Mouse (Mus musculus): ENCODE data around the gene Itpr2. TPM values are rescaled to one million over a fixed set of nuclear protein-coding genes. Genes with fewer than 3 reads are reported as not detected.

Itpr2 gene
- total RNA-seq, 2 experiments from 2014 or later: 7.9 to 9.6 TPM

DNA sequence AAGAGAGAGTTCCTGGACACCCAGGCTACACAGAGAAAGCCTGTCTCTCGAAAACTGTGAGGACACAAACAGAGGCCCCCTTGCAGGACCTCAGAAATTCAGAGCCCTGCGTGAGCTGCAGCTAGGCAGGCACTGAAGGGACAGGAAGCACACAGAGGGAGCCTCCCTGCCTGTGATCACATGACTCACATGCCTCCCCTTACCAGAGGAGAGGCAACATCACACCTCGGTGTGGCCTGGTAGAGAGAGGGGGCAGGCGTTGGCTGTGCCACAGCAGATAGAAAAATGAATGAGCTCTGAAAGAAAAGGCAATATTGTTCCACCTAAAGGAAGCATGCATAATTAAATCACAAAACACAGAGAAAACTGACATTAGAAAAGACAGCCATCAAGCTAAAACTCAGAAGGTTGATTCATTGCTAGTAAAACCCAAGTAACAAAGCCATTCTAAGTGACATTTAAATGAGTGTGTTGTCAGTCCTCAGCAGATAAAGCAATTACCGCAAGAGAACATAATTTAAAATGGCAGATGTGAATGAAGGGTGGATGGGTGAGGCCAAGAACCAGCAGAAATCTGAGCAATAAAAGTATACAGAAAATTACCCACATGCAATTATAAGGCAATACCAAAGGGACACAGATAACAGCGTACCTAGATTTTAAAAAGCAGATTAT, 114.8 kb downstream of the Itpr2 start:
- intact Hi-C loops (cut with DNase I): no loop called here
- no peak for DNase-seq

DNA sequence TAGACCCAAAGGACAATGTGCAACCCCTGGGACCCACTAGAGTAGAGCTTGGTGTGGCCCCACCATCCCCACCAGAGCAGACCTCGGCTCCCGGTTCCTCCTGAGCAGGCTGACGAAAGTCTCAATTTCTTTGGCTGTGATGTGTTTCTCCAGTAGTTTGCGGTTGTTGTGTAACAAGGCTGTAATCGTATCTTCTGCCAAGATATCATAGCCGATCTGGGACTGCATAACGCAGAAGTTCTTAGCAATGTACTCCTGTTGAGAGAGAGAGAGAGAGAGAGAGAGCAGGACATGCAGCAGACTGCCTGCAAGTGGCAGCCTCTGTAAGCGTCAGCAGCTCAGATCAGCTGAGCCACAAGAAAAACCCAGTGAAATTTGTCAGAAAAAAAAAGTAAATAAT, 122.8 kb downstream of the Itpr2 start:
- intact Hi-C loops (cut with DNase I): no loop called here
- DNase-seq: no peak

DNA sequence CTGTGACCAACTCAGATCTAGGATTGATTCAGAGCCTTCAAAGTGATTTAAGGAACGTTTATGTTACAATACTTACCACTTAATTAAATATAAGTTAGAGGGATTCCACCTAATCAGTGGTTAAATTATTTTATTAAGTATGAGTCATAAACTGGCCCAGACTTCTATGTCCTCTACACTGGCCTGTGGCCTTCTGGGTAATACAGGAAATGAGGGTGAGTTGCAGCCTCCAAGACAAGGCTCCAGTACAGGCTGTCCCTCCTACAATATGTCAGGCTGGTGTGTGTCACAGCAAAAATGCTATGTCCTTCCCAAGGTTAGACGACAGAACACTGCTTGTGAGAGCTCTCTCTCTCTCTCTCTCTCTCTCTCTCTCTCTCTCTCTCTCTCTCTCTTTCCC, 130.5 kb downstream of the Itpr2 start:
- no peak for DNase-seq
- intact Hi-C loops (cut with DNase I): no loop called here

DNA sequence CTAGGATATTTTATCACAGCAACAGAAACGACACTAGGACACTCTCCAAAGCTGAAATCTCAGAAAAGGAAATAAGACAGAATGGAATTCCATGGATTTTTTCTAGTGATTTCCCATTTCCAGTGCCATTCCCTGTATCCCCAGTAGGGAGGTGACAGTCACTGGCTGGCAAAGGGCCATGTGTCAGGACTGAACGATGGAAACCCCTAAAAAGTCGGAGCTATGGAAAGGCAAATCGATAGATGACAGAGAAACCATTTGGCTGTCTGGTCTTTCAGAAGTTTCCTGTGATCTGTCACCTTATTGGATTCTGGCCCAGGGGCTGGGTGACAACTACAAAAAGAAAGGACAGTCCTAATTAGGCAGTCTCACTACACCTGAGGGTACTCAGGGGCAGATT, 135.8 kb downstream of the Itpr2 start:
- DNase-seq: no peak
- intact Hi-C loops (cut with DNase I): no loop called here

DNA sequence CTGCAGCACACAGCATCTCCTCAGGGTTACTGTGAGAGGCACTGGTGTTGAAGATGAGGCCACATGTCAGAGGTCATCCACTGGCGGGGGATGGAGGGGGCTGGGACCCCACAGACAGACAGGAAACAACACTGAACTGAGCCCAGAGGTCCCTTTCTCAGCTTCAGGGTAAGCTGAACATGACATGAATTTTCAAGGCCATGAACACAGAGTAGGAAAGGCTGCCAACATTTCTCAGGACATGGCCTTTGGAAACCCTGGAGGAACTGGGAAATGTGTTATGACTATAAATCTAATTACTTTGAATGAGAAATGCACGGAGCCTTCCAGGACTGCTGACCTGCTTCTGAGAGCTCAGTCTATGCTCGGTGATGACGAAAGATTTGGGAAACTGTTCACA, 144.1 kb downstream of the Itpr2 start:
- intact Hi-C loops (cut with DNase I): no loop called here
- DNase-seq: peak in 1 of 2 experiments; percentile 18

DNA sequence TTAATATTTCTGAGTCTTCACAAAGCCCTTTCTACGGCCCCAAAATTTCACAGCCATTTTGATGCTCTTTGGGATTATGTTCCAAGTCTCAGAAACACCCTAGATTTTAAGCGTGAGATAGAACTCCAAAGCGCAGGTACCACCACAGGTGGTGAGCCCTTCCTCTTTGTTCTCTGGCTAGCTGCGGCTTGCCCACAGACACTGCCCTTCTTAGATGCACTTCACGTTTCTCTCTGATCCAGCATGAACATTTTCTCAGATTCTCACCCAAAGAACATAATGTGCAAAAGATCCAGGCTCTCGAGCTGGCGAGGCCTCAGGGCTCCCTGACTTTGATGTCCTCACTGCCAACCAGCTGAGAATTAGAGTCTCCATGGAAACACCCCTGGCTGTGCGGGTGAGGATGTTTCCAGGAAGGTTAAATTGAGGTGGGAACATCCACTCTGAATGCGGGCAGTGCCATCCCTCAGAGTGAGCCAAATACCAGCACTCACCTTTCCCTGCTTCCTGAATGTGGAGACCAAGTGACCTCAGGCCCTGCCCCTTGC, 149.7 kb downstream of the Itpr2 start:
- no peak for DNase-seq
- intact Hi-C loops (cut with DNase I): no loop called here

DNA sequence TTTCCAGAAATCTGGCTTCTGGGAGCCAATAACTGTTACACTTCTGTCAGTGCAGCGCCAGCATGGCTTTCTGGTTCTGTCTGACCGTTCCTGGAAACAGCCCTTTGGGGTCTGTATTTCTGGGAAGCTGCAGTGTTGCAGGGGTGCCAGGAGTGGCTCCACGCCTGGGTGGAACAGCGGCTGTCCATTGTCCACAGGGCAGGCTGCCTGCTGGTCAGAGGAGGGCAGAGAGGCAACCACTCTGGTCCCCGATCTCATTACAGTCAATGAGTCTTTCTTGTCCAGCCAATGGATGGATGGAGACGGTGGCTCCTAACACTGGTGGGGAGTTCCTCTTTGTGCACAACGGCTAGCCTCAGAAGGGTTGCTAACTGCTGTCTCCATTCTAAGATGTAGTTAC, 150.2 kb downstream of the Itpr2 start:
- intact Hi-C loops (cut with DNase I): no loop called here
- DNase-seq: no peak

DNA sequence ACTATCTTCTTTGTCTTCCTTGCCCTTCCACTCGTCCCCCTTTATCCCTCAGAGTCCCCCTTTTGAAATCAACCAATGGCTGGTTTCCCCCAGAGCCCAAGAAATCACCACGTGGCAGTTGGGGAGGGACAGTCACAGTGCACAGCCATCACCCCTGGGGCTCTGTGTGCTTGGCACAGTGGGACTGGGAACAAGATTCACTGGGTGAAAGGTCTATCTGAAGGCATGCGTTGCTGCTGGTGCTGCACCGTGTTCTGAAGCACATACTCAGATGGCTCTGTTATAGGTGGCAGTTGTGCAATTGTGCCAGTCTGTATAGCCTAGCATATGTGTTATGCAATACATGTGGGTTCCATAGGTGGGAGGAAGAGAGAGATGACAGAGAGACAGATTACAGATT, 154.5 kb downstream of the Itpr2 start:
- intact Hi-C loops (cut with DNase I): no loop called here
- no peak for DNase-seq

DNA sequence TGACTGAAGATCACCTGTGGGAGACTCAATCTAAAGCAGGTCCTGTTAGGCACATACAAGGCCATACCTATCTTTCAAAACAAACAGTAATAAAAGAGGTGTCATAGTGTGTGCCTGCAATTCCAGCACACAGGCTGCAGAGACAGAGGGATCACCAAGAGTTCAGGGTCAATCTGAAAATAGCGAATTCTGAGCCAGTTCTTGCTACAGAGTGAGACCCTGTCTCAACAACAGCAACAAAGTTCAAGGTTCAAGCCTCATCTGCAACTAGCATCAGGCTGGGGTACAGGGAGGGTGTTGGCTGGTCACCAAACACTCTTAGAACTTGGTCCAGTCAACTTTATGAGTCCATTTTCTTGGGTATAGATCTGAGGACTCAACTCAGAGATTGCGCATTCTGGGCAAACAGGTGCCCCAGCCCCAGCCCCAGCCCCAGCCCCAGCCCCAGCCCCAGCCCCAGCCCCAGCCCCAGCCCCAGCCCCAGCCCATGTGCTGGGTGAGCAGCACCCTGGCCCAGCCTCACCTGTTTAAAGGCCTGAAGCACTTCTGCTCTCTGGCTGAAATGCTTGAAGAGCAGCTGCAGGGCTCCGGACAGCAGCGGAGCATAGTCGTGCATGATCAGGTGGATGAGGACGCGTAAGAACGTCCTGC, 155.4 kb downstream of the Itpr2 start:
- DNase-seq: no peak
- intact Hi-C loops (cut with DNase I): no loop called here

DNA sequence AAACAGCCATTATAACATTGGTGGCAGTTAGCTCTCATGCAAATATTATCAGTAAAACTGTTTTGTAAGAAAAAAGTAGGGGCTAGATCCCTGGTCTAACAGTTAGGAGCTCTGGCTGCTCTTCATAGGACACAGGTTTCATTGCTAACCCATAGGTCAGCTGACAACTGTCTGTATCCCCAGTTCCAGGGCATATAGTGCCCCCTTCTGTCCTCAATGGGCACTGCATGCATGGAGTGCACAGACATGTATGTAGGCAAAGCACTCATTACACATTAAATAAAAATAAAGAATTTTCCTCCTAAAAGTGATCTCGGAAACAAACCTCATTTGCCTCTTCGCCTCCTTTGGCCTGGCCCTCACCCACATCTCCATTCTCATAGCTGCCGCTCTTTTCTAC, 157.3 kb downstream of the Itpr2 start:
- intact Hi-C loops (cut with DNase I): loop anchor here (5.0 kb wide), 2 partner anchors 57 to 517 kb away; no protein-coding TSS in a partner anchor
- peak in 1 of 2 experiments; percentile 9 for DNase-seq

DNA sequence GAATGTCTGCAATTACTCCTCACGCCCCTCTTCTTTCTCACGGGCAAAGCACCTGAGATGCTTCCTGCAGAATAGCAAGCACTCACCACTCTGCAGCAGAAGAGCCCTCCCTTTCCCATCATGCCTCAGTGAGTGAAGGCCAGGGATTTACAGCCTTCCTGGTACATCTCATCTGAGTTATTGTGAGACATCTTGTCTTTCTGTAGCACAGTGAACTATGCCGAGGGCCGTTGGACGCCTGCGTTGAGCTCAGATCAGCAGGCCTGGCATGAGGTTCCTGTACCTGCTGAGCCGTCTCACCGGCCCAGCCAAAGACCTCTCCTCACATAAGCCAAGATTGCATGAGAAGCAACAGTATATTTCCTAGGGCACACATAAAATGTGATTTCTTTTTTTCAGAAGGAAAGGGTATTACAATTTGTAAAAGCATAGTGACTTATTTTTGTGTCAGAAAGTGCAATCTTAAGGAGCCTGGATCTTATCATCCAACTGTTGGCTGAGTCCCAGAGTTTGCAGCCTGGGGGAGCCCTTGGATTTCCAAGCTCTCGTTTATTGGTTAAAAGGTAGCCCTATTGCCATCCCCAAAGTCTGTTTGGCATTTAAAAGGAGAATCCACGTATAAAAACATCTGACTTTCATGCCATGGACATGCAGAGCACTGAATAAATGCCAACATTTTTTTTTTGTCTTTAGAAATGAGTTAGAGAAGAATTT, 158.2 kb downstream of the Itpr2 start:
- intact Hi-C loops (cut with DNase I): loop anchor here (5.0 kb wide), 2 partner anchors 57 to 517 kb away; no protein-coding TSS in a partner anchor
- no peak for DNase-seq

DNA sequence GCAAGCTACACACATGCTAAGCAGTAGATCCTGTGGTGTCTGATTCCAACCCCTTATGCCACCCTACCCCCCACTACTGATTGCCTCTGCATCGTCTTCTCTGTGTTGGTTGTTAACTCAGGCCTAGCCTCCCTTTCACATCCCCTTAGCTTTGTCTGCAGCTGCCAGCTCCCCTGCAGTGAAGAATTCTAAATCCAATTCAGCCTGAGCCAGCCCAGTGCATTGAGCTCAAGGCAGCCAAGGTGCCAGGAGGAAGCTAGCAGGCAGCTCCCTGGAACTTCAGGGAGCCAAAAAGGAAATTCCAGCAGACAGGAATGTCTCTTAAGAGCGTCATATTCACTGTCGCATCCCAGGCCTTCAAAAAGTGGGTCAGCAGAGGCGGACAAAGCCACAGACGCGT, 159.0 kb downstream of the Itpr2 start:
- intact Hi-C loops (cut with DNase I): loop anchor here (5.0 kb wide), 2 partner anchors 56 to 516 kb away; no protein-coding TSS in a partner anchor

DNA sequence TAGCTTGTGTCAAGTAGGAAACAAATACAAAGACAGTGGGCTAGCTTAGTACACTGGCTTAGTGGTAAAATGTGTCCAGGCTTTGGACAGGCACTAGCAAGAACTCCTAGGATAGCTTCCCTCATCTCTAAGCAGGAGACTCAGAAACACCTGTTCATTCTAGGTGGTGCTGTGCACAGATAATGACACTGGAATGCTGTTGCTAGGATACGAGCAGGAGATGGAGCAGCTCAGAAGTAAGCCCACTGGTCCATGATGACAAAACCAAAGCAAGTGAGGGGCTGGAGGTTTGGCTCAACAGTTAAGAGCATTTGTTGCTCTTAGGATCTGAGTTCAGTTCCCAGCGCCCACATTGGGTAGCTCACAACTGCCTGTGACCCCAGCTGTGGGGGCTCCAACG, 160.1 kb downstream of the Itpr2 start:
- intact Hi-C loops (cut with DNase I): loop anchor here (5.0 kb wide), 2 partner anchors 55 to 515 kb away; no protein-coding TSS in a partner anchor
- no peak for DNase-seq

More for the DNA sequence above, 159.0 kb downstream of the Itpr2 start:
- DNase-seq: no peak

DNA sequence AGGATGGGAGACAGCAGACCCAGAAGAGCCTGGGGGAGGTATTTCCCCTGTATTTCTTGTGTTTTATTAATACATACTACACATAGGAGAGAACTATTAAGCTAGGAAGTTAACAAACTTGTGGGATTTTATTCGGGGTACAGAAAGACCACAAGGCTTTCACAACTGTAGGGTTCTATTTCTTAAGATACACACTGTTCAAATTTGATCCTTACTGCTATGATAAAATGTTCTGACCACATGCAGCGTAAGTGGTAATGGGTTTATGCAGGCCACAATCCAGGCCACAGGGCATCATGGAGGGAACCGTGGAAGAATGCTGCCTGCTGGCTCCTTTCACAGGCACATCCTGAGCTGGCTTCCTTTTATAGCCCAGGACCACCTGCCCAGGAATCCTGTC, 160.6 kb downstream of the Itpr2 start:
- no peak for DNase-seq
- intact Hi-C loops (cut with DNase I): loop anchor here (5.0 kb wide), 2 partner anchors 54 to 514 kb away; no protein-coding TSS in a partner anchor

DNA sequence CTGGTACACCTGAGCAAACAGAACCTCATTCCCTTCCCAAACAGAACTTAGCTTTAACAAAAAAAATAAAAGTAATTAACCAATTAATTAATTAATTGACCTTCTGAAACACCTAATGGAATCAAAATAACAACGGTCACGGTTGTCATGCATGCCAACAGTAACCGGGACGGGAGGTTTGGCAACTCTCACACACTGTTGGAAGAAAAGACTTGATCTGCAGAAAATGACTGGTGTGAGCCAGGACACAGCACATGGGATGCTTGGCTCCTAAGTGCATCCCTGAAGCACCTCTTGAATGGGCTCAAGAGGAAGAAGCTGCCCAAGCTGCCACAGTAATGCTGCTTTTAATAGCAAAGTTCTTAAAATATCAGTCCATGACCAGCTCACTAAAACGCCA, 161.1 kb downstream of the Itpr2 start:
- intact Hi-C loops (cut with DNase I): loop anchor here (5.0 kb wide), 2 partner anchors 54 to 514 kb away; no protein-coding TSS in a partner anchor
- DNase-seq: no peak

DNA sequence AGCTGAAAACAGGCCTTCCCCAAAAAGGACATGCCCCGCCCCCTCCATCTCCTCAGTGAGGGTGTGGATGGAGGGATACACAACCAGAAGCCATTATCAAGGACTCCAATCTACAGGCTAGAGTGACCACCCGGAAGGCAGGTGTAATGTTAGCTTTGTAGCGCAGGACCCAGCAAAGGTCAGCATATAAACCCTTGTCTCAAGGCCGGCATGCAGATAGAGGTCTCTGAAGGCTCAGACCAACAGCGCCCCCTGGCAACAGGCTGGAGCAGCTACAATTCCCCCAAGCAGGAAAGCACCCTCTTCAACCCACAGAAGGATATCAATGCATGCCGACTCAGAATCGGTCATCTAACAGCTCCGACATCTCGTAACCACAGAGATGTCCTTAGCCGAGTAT, 162.2 kb downstream of the Itpr2 start:
- intact Hi-C loops (cut with DNase I): loop anchor here (5.0 kb wide), 2 partner anchors 52 to 512 kb away; no protein-coding TSS in a partner anchor
- peak; percentile 34 to 51 for DNase-seq

DNA sequence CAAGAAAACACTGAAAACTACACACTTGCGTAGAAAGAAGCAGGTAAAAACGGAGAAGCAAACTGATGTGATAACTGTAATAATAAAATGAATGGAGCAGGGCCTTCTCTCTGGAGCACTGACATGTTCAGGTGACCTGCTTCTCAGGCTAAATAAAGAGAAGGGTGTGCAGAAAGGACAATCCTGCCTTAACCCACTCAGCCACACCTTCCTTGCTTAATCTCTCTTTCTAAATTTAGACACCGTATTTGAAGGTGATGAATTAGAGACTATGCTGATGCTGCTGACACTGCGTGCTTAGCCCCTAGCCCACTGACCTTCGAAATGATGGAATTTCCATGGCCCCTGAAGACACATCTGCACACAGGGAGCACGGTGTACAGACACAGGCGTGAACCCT, 164.8 kb downstream of the Itpr2 start:
- intact Hi-C loops (cut with DNase I): no loop called here
- no peak for DNase-seq

DNA sequence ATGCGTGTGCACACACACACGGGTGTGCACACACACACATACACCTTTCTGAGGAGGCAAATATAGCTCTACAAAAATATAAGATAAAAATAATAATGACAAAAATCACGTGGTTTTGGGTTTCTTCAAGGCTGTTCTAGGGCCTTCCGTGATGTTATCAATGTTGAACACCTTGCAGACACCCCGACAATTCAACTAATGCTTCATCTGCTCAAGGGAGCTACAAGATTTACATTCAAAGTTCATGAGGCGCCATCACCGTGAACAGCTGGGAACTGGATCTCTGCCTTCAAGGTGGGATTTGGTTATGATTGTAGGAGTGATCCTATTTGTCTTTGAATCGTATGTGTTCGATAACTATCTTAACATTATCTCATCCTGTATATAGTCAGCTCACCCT, 166.8 kb downstream of the Itpr2 start:
- intact Hi-C loops (cut with DNase I): no loop called here
- DNase-seq: no peak

DNA sequence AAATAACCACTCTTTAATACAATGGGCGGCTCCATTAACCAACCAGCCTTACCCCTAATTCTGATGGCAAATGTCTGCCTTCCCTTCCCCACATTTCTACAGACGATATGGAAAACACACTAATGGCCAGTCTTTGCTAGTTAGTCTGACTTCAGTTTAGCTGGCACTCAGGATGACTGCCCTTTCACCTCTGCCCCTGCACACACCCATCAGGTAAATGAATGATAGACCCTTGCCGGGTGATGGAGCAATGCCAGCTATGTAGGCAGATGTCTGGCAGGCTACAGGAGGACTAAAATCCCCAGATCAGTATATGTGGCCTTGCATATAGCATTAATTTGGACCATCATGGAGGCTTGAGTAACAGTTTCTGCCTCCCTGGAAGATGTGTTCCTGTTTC, 168.5 kb downstream of the Itpr2 start:
- DNase-seq: no peak
- intact Hi-C loops (cut with DNase I): no loop called here

DNA sequence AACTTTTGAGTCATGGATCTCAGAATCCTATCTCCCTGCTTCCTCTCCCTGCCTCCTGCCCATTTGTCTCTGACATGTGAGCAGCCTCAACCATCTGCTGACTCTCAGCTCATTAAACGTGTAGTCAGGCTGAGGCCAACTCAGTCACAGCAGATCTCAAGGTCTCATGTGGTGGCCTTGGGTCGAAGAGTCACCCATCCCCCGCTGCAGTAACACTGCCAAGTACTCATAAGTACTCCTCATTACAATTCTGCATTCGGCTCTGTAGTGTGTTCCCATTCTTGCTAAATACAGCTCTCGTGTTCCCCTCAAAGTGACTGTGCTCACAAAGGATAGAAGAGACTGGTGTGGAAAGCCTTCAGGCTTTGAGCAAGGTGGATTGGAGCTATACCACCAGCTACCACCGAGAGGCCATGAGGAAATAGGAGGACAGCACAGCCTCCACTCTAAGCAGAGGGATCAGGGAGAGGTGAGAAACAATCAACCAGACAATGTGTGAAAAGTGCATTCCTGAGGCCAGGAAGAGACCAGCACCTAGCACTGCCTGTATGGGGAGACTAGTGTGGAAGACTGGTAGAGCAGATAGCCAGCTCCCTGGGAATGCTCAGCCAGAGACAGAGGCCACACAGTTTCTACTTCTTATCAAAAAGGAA, 170.9 kb downstream of the Itpr2 start:
- intact Hi-C loops (cut with DNase I): no loop called here
- no peak for DNase-seq

DNA sequence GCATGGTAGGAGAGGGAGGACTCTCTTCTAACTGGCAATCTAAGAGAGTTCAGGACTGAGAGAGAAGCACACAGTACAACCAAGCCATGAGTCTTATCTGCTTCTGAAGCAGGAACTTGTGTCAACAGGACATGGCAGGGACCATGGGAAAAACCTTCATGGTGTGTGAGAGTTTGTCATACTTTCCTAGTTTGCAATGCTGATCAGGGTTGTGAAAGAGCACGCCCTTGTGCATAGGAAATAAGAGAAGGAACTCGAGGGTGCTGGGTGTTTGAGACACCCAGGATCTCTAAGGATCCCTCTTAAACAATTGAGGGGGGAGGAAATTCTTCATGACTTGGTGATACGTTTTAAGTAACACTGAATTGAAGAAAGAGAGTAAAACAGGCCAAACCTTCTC, 172.9 kb downstream of the Itpr2 start:
- intact Hi-C loops (cut with DNase I): no loop called here
- DNase-seq: no peak
